Mouse (Mus musculus): Measurements from ENCODE around the gene Vegfa. TPM values are rescaled to one million over a fixed set of nuclear protein-coding genes. Genes with fewer than 3 reads are reported as not detected.

Gene Vegfa
- total and polyA plus RNA-seq, 3 experiments, result 15.3 to 50.0 (median 17.2) TPM

DNA sequence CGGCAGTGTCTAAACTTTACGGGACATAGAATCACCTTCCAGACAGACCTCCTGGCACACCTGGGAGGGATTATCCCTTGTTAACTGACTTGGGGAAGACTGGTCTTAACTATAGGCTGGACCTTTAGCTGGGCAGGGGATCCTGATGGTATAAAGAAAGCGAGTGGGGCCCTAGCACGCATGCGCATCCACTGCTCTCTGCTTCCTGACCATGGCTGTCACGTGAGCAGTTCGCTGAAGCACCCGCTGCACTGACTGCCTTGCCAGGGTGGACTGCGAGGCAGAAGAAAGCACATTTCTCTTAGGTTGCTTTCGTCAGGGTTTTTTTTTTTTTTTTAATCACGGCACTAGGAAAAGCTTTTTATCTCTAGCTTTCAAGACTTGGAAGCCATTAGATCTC, 63.8 kb downstream of the Vegfa start:
- no peak for DNase-seq (ENCODE audit: extremely low read depth)
- Histone ChIP-seq H3K9me3 (replicated peaks; ENCODE audit: low read length) (no peaks in the 10 kb centered on the region), H3K9ac (ENCODE audit: insufficient read depth, low read depth) (no peak overlapping the region), H3K79me2 (replicated peaks; ENCODE audit: control insufficient read depth, extremely low read depth, insufficient read depth, poor library complexity, severe bottlenecking) (no peaks in the 10 kb centered on the region), H3K27me3 (replicated peaks) (peaks cover 98% of the 10 kb centered on the region), H3K27ac (ENCODE audit: insufficient read depth, low read depth) (no peak overlapping the region), H3K36me3 (replicated peaks in 1 of 2; ENCODE audit: control insufficient read depth in 1 of 2, insufficient read depth in 1 of 2, low read length in 1 of 2) (no peaks in the 10 kb centered on the region), H3K4me2 (ENCODE audit: insufficient read depth, low read depth, poor library complexity, severe bottlenecking) (no peak overlapping the region), H3K4me3 (replicated peaks in 1 of 3; ENCODE audit: low read depth in 2 of 3, low read length in 2 of 3, poor library complexity in 1 of 3) (no peak overlapping the region), H3K4me1 (ENCODE audit: control insufficient read depth in 1 of 2, insufficient read depth in 2 of 2) (no peaks in the 10 kb centered on the region)
- in situ Hi-C loops (cut with MboI; ENCODE audit: low pct_ligation_motif_present, low pct_unique_long_range_greater_than_20kb, low sequenced_read_pairs) (no loop called here), dilution Hi-C loops (cut with MboI; ENCODE audit: extremely low pct_ligation_motif_present, extremely low pct_unique_long_range_greater_than_20kb, low sequenced_read_pairs) (no loop called here)
- TF ChIP-seq ELF1 (IDR thresholded peaks at IDR 0.05; ENCODE audit: low read depth, low read length), result no peak
- TF ChIP-seq CHD1 (IDR thresholded peaks at IDR 0.05; ENCODE audit: low read depth, low read length), result no peak
- no peak for TF ChIP-seq PAX5 (IDR thresholded peaks at IDR 0.05; ENCODE audit: low read length)
- no peak for TF ChIP-seq MYC (IDR thresholded peaks at IDR 0.05; ENCODE audit: low read depth, low read length)
- no peak for TF ChIP-seq CHD2 (IDR thresholded peaks at IDR 0.05; ENCODE audit: low read length)
- no peak for TF ChIP-seq MXI1 (IDR thresholded peaks at IDR 0.05; ENCODE audit: low read depth, low read length)
- TF ChIP-seq GABPA (IDR thresholded peaks at IDR 0.05; ENCODE audit: insufficient replicate concordance, low read depth, low read length), result no peak
- TF ChIP-seq SIN3A (IDR thresholded peaks at IDR 0.05; ENCODE audit: low read length), result no peak
- TF ChIP-seq CTCF (conservative IDR thresholded peaks at IDR 0.05 in 1 of 2, IDR thresholded peaks at IDR 0.05 in 1 of 2; ENCODE audit: low read depth in 2 of 2, low read length in 2 of 2), result no peak
- no peak for TF ChIP-seq MEF2A (IDR thresholded peaks at IDR 0.05; ENCODE audit: borderline replicate concordance, low read depth, low read length)
- no peak for TF ChIP-seq JUN (IDR thresholded peaks at IDR 0.05; ENCODE audit: insufficient read depth, low read depth, low read length)
- TF ChIP-seq JUND (conservative IDR thresholded peaks at IDR 0.05; ENCODE audit: low read depth, low read length), result no peak

Other genes with a start within 250 kb of the Vegfa start
- 126 and 151 TPM in 2 replicates for gene Mrps18a, start 78.6 kb upstream of the Vegfa start, total RNA-seq (2012; rRNA removed)
- 78.1 and 85.4 TPM in 2 replicates for gene Mrps18a, start 78.6 kb upstream of the Vegfa start, total RNA-seq (2014; rRNA removed)
- 127 and 137 TPM in 2 replicates for gene Mrps18a, start 78.6 kb upstream of the Vegfa start, polyA plus RNA-seq (2012; ENCODE audit: insufficient read length, low read depth)
- gene Rsph9, start 111.8 kb upstream of the Vegfa start, total RNA-seq (2012; rRNA removed), result 0.25 and 1.1 TPM in 2 replicates
- not detected in 2 replicates for gene Rsph9, start 111.8 kb upstream of the Vegfa start, total RNA-seq (2014; rRNA removed)
- 0.61 TPM in 1 of 2 replicates, not detected in the other for gene Rsph9, start 111.8 kb upstream of the Vegfa start, polyA plus RNA-seq (2012; ENCODE audit: insufficient read length, low read depth)
- gene Mad2l1bp, start 121.2 kb upstream of the Vegfa start, total RNA-seq (2012; rRNA removed), result 9.7 and 12.0 TPM in 2 replicates
- gene Mad2l1bp, start 121.2 kb upstream of the Vegfa start, total RNA-seq (2014; rRNA removed), result 13.9 and 16.3 TPM in 2 replicates
- 16.8 and 19.3 TPM in 2 replicates for gene Mad2l1bp, start 121.2 kb upstream of the Vegfa start, polyA plus RNA-seq (2012; ENCODE audit: insufficient read length, low read depth)
- gene Gtpbp2, start 128.7 kb upstream of the Vegfa start, total RNA-seq (2012; rRNA removed), result 40.9 and 104 TPM in 2 replicates
- gene Gtpbp2, start 128.7 kb upstream of the Vegfa start, total RNA-seq (2014; rRNA removed), result 14.9 and 17.4 TPM in 2 replicates
- 20.8 and 23.8 TPM in 2 replicates for gene Gtpbp2, start 128.7 kb upstream of the Vegfa start, polyA plus RNA-seq (2012; ENCODE audit: insufficient read length, low read depth)
- gene Polh, start 170.3 kb upstream of the Vegfa start, total RNA-seq (2012; rRNA removed), result 36.0 and 39.3 TPM in 2 replicates
- 40.4 and 40.8 TPM in 2 replicates for gene Polh, start 170.3 kb upstream of the Vegfa start, total RNA-seq (2014; rRNA removed)
- 20.3 and 23.1 TPM in 2 replicates for gene Polh, start 170.3 kb upstream of the Vegfa start, polyA plus RNA-seq (2012; ENCODE audit: insufficient read length, low read depth)
- 44.7 and 53.7 TPM in 2 replicates for gene Xpo5, start 170.4 kb upstream of the Vegfa start, total RNA-seq (2012; rRNA removed)
- gene Xpo5, start 170.4 kb upstream of the Vegfa start, total RNA-seq (2014; rRNA removed), result 56.3 and 56.5 TPM in 2 replicates
- gene Xpo5, start 170.4 kb upstream of the Vegfa start, polyA plus RNA-seq (2012; ENCODE audit: insufficient read length, low read depth), result 53.3 and 55.1 TPM in 2 replicates
- gene Polr1c, start 215.7 kb upstream of the Vegfa start, total RNA-seq (2012; rRNA removed), result 361 and 433 TPM in 2 replicates
- gene Polr1c, start 215.7 kb upstream of the Vegfa start, total RNA-seq (2014; rRNA removed), result 350 and 356 TPM in 2 replicates
- gene Polr1c, start 215.7 kb upstream of the Vegfa start, polyA plus RNA-seq (2012; ENCODE audit: insufficient read length, low read depth), result 367 and 386 TPM in 2 replicates
- gene Yipf3, start 215.7 kb upstream of the Vegfa start, total RNA-seq (2012; rRNA removed), result 24.8 and 32.5 TPM in 2 replicates
- 9.0 and 15.8 TPM in 2 replicates for gene Yipf3, start 215.7 kb upstream of the Vegfa start, total RNA-seq (2014; rRNA removed)
- 45.4 and 52.6 TPM in 2 replicates for gene Yipf3, start 215.7 kb upstream of the Vegfa start, polyA plus RNA-seq (2012; ENCODE audit: insufficient read length, low read depth)
- 2.7 and 3.6 TPM in 2 replicates for gene Lrrc73, start 221.2 kb upstream of the Vegfa start, total RNA-seq (2012; rRNA removed)
- 1.5 and 1.8 TPM in 2 replicates for gene Lrrc73, start 221.2 kb upstream of the Vegfa start, total RNA-seq (2014; rRNA removed)
- 4.0 and 4.2 TPM in 2 replicates for gene Lrrc73, start 221.2 kb upstream of the Vegfa start, polyA plus RNA-seq (2012; ENCODE audit: insufficient read length, low read depth)